Mouse (Mus musculus): ENCODE results near the gene Rbbp6. TPM values are rescaled to one million over a fixed set of nuclear protein-coding genes. Genes with fewer than 3 reads are reported as not detected.

Gene Rbbp6
- polyA plus RNA-seq, 2 experiments from 2014 or later, result 46.4 to 51.4 TPM

Other genes starting within 250 kb of the Rbbp6 start
- 100 to 1,000 TPM in 1 of 2 experiments, 10 to 100 TPM in 1; 41.3 to 135 TPM for gene Tnrc6a, start 158.2 kb downstream of the Rbbp6 start, polyA plus RNA-seq (2017; shearing (Covaris generic))
- gene Slc5a11, start 249.1 kb downstream of the Rbbp6 start, polyA plus RNA-seq (2017; shearing (Covaris generic)), result under 1 TPM; 0.42 to 0.70 TPM

Measured in CD4-positive, CD25-positive, alpha-beta regulatory T cell, adult 4 months (primary cell).